Mouse (Mus musculus): ENCODE measurements around the gene Gcgr. TPM values are rescaled to one million over a fixed set of nuclear protein-coding genes. Genes with fewer than 3 reads are reported as not detected.
A peak's percentile ranks its signal among the peaks of the same experiment; 100 is the strongest.

Gcgr gene
- total and polyA plus RNA-seq, 3 experiments, result not detected

GRCm38 (mm10) chr11:120515611-120516010, 14.9 kb upstream of the Gcgr start:
- TF ChIP-seq SMC3 (IDR thresholded peaks at IDR 0.05; ENCODE audit: low read depth, low read length) (peak; percentile 96), MYB (IDR thresholded peaks at IDR 0.05; ENCODE audit: low read depth, low read length) (no peak), ELF1 (IDR thresholded peaks at IDR 0.05; ENCODE audit: low read depth, low read length) (0 out of 2 replicates have a peak, but pooled peaks have one; percentile 42), HCFC1 (IDR thresholded peaks at IDR 0.05; ENCODE audit: low read depth, low read length) (0 out of 2 replicates have a peak, but pooled peaks have one; percentile 21), MEF2A (IDR thresholded peaks at IDR 0.05; ENCODE audit: extremely low read depth, insufficient replicate concordance, low read depth, low read length, poor library complexity, severe bottlenecking) (no peak), RAD21 (IDR thresholded peaks at IDR 0.05; ENCODE audit: low read depth, low read length) (peak; percentile 100), CTCF (IDR thresholded peaks at IDR 0.05 in 2 of 3, conservative IDR thresholded peaks at IDR 0.05 in 1 of 3; ENCODE audit: control insufficient read depth in 1 of 3, insufficient read depth in 1 of 3, low read depth in 2 of 3, low read length in 3 of 3, poor library complexity in 1 of 3, severe bottlenecking in 1 of 3) (peak; percentile 95 to 99 (median 99)), USF2 (IDR thresholded peaks at IDR 0.05; ENCODE audit: borderline replicate concordance in 1 of 2, insufficient read depth in 1 of 2, low read depth in 1 of 2, low read length in 2 of 2) (no peak), ZC3H11A (IDR thresholded peaks at IDR 0.05; ENCODE audit: low read depth, low read length) (peak; percentile 95), TCF12 (IDR thresholded peaks at IDR 0.05; ENCODE audit: low read depth, low read length) (no peak), SIN3A (IDR thresholded peaks at IDR 0.05; ENCODE audit: low read length) (peak; percentile 78; the same call in 1 of the 2 replicates), ZNF384 (IDR thresholded peaks at IDR 0.05; ENCODE audit: low read depth, low read length) (peak; percentile 5; the same call in 1 of the 2 replicates)
- peak overlapping the region; percentile 28 for H3K9ac ChIP-seq (ENCODE audit: control insufficient read depth, low read depth, low read length, poor library complexity, severe bottlenecking)
- peaks cover 5 to 20% of the 10 kb centered on the region in 2 experiments for H3K4me1 ChIP-seq (ENCODE audit: control insufficient read depth in 1 of 2, insufficient read depth in 2 of 2, low read length in 2 of 2)
- H3K27ac ChIP-seq (ENCODE audit: control insufficient read depth, low read depth, low read length), result no peak overlapping the region
- H3K9me3 ChIP-seq (replicated peaks; ENCODE audit: insufficient read depth, low read length), result no peaks in the 10 kb centered on the region
- no peaks in the 10 kb centered on the region; the same call in 1 of the 2 replicates for H3K79me2 ChIP-seq (ENCODE audit: control insufficient read depth, insufficient read depth, low read length, poor library complexity)
- peaks cover 0 to 8% of the 10 kb centered on the region in 2 experiments; a peak in 2 of 4 replicates for H3K36me3 ChIP-seq (ENCODE audit: control insufficient read depth in 1 of 2, insufficient read depth in 2 of 2, low read length in 2 of 2)
- DNase-seq (ENCODE audit: low read depth, low spot score), result peak; percentile 89
- peak overlapping the region; percentile 14 to 40; a peak in 2 of 4 replicates for H3K4me3 ChIP-seq (ENCODE audit: control insufficient read depth in 1 of 2, insufficient read depth in 1 of 2, low read depth in 2 of 2, low read length in 2 of 2)
- H3K27me3 ChIP-seq (ENCODE audit: control insufficient read depth in 1 of 2, insufficient read depth in 2 of 2, low read length in 2 of 2), result no peaks in the 10 kb centered on the region

GRCm38 (mm10) chr11:120517147-120517546, 13.4 kb upstream of the Gcgr start:
- TF ChIP-seq NELFE (IDR thresholded peaks at IDR 0.05; ENCODE audit: low read depth, low read length), result no peak
- TF ChIP-seq POLR2A (IDR thresholded peaks at IDR 0.05; ENCODE audit: control insufficient read depth in 1 of 2, insufficient read depth in 1 of 2, low read depth in 1 of 2, low read length in 2 of 2, poor library complexity in 1 of 2), result no peak
- no peak for TF ChIP-seq EP300 (IDR thresholded peaks at IDR 0.05; ENCODE audit: low read depth in 1 of 2, low read length in 2 of 2)
- no peak for TF ChIP-seq MEF2A (IDR thresholded peaks at IDR 0.05; ENCODE audit: extremely low read depth, insufficient replicate concordance, low read depth, low read length, poor library complexity, severe bottlenecking)
- no peak for TF ChIP-seq JUND (IDR thresholded peaks at IDR 0.05; ENCODE audit: low read depth, low read length)
- no peak for TF ChIP-seq ZMIZ1 (IDR thresholded peaks at IDR 0.05; ENCODE audit: low read depth, low read length)
- TF ChIP-seq CTCF (IDR thresholded peaks at IDR 0.05 in 2 of 3, conservative IDR thresholded peaks at IDR 0.05 in 1 of 3; ENCODE audit: control insufficient read depth in 1 of 3, insufficient read depth in 1 of 3, low read depth in 2 of 3, low read length in 3 of 3, poor library complexity in 1 of 3, severe bottlenecking in 1 of 3), result no peak
- TF ChIP-seq CHD1 (IDR thresholded peaks at IDR 0.05; ENCODE audit: low read depth, low read length), result no peak
- no peak for TF ChIP-seq RCOR1 (IDR thresholded peaks at IDR 0.05; ENCODE audit: low read depth, low read length)
- TF ChIP-seq BHLHE40 (IDR thresholded peaks at IDR 0.05; ENCODE audit: borderline replicate concordance, low read depth, low read length), result no peak
- TF ChIP-seq MXI1 (IDR thresholded peaks at IDR 0.05; ENCODE audit: low read depth, low read length), result no peak
- TF ChIP-seq ZKSCAN1 (IDR thresholded peaks at IDR 0.05; ENCODE audit: low read depth, low read length), result no peak
- no peak for TF ChIP-seq NRF1 (IDR thresholded peaks at IDR 0.05; ENCODE audit: insufficient read depth, low read depth, low read length, poor library complexity, severe bottlenecking)
- TF ChIP-seq MAZ (IDR thresholded peaks at IDR 0.05; ENCODE audit: low read depth, low read length), result no peak
- DNase-seq (ENCODE audit: low read depth, low spot score), result no peak
- Histone ChIP-seq H3K9ac (ENCODE audit: control insufficient read depth, low read depth, low read length, poor library complexity, severe bottlenecking) (no peak overlapping the region), H3K27ac (ENCODE audit: control insufficient read depth, low read depth, low read length) (no peak overlapping the region), H3K79me2 (ENCODE audit: control insufficient read depth, insufficient read depth, low read length, poor library complexity) (no peaks in the 10 kb centered on the region), H3K4me3 (ENCODE audit: control insufficient read depth in 1 of 2, insufficient read depth in 1 of 2, low read depth in 2 of 2, low read length in 2 of 2) (no peak overlapping the region), H3K36me3 (ENCODE audit: control insufficient read depth in 1 of 2, insufficient read depth in 2 of 2, low read length in 2 of 2) (peaks cover 0 to 8% of the 10 kb centered on the region in 2 experiments; a peak in 2 of 4 replicates), H3K27me3 (ENCODE audit: control insufficient read depth in 1 of 2, insufficient read depth in 2 of 2, low read length in 2 of 2) (no peaks in the 10 kb centered on the region), H3K9me3 (replicated peaks; ENCODE audit: insufficient read depth, low read length) (no peaks in the 10 kb centered on the region), H3K4me1 (ENCODE audit: control insufficient read depth in 1 of 2, insufficient read depth in 2 of 2, low read length in 2 of 2) (peaks cover 5 to 11% of the 10 kb centered on the region in 2 experiments)

Measured in MEL (cell line).